Mouse (Mus musculus): ENCODE measurements around the gene Rreb1.

DNA sequence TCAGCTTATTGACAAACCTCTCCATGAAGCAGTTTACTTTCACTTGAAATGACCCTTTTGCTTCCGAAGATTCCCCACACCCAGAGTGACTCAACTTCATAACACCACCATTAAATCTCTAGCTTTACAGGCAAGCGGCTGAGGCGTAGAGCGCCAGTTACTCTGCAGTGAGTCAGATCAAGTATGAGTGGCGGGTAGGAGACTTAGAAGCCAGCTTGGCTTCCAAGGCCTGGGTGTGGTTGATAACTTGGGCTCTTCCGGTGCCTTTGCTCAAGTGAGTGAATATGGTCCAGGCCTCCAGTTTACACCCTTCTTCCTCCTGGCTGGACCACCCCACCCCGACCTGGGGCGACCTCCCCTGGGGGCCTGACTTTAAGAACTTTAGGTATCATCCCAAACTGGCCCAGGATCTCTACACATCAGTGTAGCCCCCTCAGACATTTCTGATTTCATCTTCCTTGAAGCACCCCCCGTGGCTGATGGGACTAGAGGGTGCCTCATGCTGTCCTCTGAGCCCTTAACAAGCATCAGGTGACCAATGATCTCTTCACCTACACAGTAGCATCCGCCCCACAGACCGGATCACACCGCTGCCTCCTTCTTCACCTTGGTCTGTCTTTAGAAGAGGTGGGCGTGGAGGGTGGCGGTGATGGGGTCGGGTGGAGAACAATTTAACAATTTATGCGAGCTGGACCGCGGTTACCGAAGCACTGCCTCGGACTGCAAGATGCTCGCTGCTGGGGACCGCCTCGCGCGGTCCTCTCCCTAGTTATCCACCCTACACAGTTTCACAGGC lies 651 bp upstream of the Rreb1 start:
- no peak for TF ChIP-seq CTCF (IDR thresholded peaks at IDR 0.05; ENCODE audit: low read depth)
- TF ChIP-seq EP300 (IDR thresholded peaks at IDR 0.05; ENCODE audit: low read depth): no peak

All from liver, postnatal 0 days (tissue).